Mouse (Mus musculus) testis, postnatal 10 days (tissue): ENCODE measurements around the gene Adipor2.

ENCODE experiments used
- DNase-seq: peaks from one replicate; pipeline ENCODE4 v3.0.0; 2021; ENCODE audit warnings: low spot score

The Adipor2 gene

GRCm38 (mm10) chr6:119313588-119314375 is 103.7 kb downstream of the Adipor2 start:
- no peak for DNase-seq

GRCm38 (mm10) chr6:119313096-119313495 is 104.4 kb downstream of the Adipor2 start:
- DNase-seq = no peak

- no peak for DNase-seq
Measured at GRCm38 (mm10) chr6:119312381-119312780, 105.1 kb downstream of the Adipor2 start.

GRCm38 (mm10) chr6:119310176-119310575 is 107.3 kb downstream of the Adipor2 start:
- no peak for DNase-seq

GRCm38 (mm10) chr6:119307867-119308413 is 109.6 kb downstream of the Adipor2 start:
- DNase-seq = no peak

- no peak for DNase-seq
Measured at GRCm38 (mm10) chr6:119303331-119303730, 114.2 kb downstream of the Adipor2 start.
